Mouse (Mus musculus): Measurements from ENCODE around the gene Fam167b. TPM values are rescaled to one million over a fixed set of nuclear protein-coding genes. Genes with fewer than 3 reads are reported as not detected.
"Not testable (repeated sequence)": the region's sequence is repeated elsewhere in the genome, so short reads cannot be mapped to it uniquely, and the experiment has no call there.

The Fam167b gene
- polyA plus RNA-seq, 1 experiment from 2014 or later = 2.9 TPM

- no peak overlapping the region for H3K27ac ChIP-seq (ENCODE audit: low read length)
- 86% methylated on average over 2 of the region's 2 CpGs for WGBS
Observed at GRCm38 (mm10) chr4:129549306-129549705, 29.0 kb downstream of the Fam167b start.

DNA sequence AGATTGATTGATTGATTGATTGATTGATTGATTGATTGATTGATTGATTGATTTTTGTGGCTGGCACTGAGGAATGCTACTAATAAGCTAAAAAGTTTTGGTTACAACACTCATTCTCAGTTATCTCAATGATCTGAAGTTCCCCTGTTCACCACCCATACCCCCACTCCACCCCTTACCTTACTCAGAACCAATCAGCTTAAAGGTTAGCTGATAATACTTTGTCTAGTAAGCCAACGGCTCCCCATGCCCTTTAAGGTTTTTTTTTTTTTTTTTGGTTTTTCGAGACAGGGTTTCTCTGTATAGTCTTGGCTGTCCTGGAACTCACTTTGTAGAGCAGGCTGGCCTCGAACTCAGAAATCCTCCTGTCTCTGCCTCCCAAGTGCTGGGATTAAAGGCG, 30.7 kb downstream of the Fam167b start:
- H3K9ac ChIP-seq (replicated peaks; ENCODE audit: low read depth, low read length); H3K27ac ChIP-seq (ENCODE audit: low read length); H3K27me3 ChIP-seq (ENCODE audit: control insufficient read depth, insufficient read depth, low read length); H3K4me1 ChIP-seq (ENCODE audit: control insufficient read depth, insufficient read depth, low read length); ATAC-seq (ENCODE audit: insufficient number of reproducible peaks, insufficient read depth, low FRiP score, low read depth); H3K36me3 ChIP-seq (ENCODE audit: control insufficient read depth, insufficient read depth, low read length); H3K4me3 ChIP-seq (ENCODE audit: low read depth, low read length); H3K9me3 ChIP-seq (ENCODE audit: control insufficient read depth, low read depth, low read length); H3K4me2 ChIP-seq (replicated peaks; ENCODE audit: low read depth, low read length): not testable (repeated sequence)
- WGBS = 86% methylated on average over 4 of the region's 4 CpGs

More at GRCm38 (mm10) chr4:129549306-129549705, 29.0 kb downstream of the Fam167b start:
- no peak for ATAC-seq (ENCODE audit: insufficient number of reproducible peaks, insufficient read depth, low FRiP score, low read depth)
- Histone ChIP-seq H3K4me2 (replicated peaks; ENCODE audit: low read depth, low read length) (no peak overlapping the region), H3K36me3 (ENCODE audit: control insufficient read depth, insufficient read depth, low read length) (no peaks in the 10 kb centered on the region), H3K9me3 (ENCODE audit: control insufficient read depth, low read depth, low read length) (no peaks in the 10 kb centered on the region), H3K4me3 (ENCODE audit: low read depth, low read length) (no peak overlapping the region), H3K4me1 (ENCODE audit: control insufficient read depth, insufficient read depth, low read length) (no peaks in the 10 kb centered on the region), H3K9ac (replicated peaks; ENCODE audit: low read depth, low read length) (no peak overlapping the region), H3K27me3 (ENCODE audit: control insufficient read depth, insufficient read depth, low read length) (no peaks in the 10 kb centered on the region)

GRCm38 (mm10) chr4:129544106-129544505, 34.2 kb downstream of the Fam167b start:
- Histone ChIP-seq H3K4me3 (ENCODE audit: low read depth, low read length) (no peak overlapping the region), H3K4me1 (ENCODE audit: control insufficient read depth, insufficient read depth, low read length) (peaks cover 9% of the 10 kb centered on the region), H3K9ac (replicated peaks; ENCODE audit: low read depth, low read length) (no peak overlapping the region), H3K27ac (ENCODE audit: low read length) (no peak overlapping the region), H3K27me3 (ENCODE audit: control insufficient read depth, insufficient read depth, low read length) (no peaks in the 10 kb centered on the region), H3K9me3 (ENCODE audit: control insufficient read depth, low read depth, low read length) (no peaks in the 10 kb centered on the region), H3K4me2 (replicated peaks; ENCODE audit: low read depth, low read length) (no peak overlapping the region), H3K36me3 (ENCODE audit: control insufficient read depth, insufficient read depth, low read length) (no peaks in the 10 kb centered on the region; the same call in 1 of the 2 replicates)
- WGBS = 82% methylated on average over 4 of the region's 4 CpGs
- no peak for ATAC-seq (ENCODE audit: insufficient number of reproducible peaks, insufficient read depth, low FRiP score, low read depth)

DNA sequence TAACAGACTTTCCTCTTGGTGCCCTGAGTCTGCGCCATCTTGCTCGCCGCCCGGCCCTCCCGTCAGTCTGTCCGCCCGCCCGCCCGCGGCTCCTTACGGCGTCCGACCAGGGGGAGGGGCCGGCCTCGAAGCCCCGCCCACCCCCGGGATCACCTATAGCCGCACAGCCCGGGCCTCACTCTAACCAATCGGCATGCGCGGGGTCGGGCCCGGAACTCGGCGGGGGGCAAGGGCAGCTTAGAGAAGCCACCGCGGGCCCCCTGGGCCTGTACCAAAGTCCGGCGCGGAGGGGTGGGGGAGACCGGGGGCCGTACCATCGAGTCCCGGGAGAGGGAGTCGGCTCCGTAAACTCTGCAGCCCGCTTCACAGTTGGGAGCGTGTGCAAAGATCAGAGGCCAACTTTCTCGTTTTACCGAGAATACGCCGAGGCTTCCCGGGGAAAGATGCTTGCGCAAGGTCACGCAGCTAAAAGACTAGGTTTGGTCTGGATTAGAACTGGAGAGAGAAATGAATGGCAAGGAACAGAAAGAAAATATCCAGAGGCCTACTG, 35.7 kb downstream of the Fam167b start, which contains the start of gene Hdac1:
TSS of gene Hdac1 (minus strand) at position 122 of the 550 bp plus-strand sequence.
- Histone ChIP-seq H3K4me3 (ENCODE audit: low read depth, low read length) (peak within 1 kb of the TSS; percentile 94), H3K9ac (replicated peaks; ENCODE audit: low read depth, low read length) (peak within 1 kb of the TSS; percentile 84), H3K27ac (ENCODE audit: low read length) (peak within 1 kb of the TSS; percentile 70), H3K9me3 (ENCODE audit: control insufficient read depth, low read depth, low read length) (no peaks in the 10 kb centered on the region), H3K4me2 (replicated peaks; ENCODE audit: low read depth, low read length) (peak within 1 kb of the TSS; percentile 83), H3K4me1 (ENCODE audit: control insufficient read depth, insufficient read depth, low read length) (peaks cover 9% of the 10 kb centered on the region), H3K36me3 (ENCODE audit: control insufficient read depth, insufficient read depth, low read length) (no peaks in the 10 kb centered on the region; the same call in 1 of the 2 replicates), H3K27me3 (ENCODE audit: control insufficient read depth, insufficient read depth, low read length) (no peaks in the 10 kb centered on the region)
- peak; percentile 100 for ATAC-seq (ENCODE audit: insufficient number of reproducible peaks, insufficient read depth, low FRiP score, low read depth)
- WGBS = 2% methylated on average over 44 of the region's 46 CpGs

DNA sequence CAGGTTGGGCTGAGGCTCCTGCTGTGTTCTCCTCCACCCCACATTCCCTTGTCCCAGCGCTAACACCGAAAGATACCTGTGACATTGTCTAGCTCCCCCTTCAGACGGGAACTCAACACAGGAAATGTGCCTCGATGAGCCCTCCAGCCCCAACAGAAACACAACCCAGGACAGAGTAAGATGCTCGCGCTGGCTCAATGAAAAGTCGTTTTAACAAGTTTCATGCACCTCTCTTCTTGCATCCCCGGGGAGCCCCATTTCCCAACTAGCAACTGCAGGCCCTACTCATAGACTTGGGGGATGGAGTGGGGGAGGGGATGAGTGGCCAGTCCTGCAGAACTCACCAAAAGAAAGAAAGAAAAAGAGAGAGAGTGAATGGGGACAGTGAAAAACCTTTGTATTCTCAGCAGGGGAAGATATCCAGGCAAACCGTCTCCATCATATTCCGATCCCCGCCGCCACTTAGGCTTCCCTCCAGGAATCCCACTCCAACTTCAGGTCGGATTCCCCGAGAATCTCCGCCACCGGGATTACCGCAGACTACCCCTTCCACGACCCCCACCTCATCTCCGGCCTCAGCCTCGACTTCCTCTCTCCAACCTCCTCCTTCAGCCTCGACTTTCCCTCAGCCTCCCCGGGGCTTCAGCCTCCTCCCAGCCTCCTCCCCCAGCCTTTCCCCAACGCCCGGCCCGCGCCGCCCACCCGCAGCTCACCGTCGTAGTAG, 36.3 kb downstream of the Fam167b start:
- peaks cover 9% of the 10 kb centered on the region for H3K4me1 ChIP-seq (ENCODE audit: control insufficient read depth, insufficient read depth, low read length)
- H3K27ac ChIP-seq (ENCODE audit: low read length) = peak overlapping the region; percentile 70
- no peak for ATAC-seq (ENCODE audit: insufficient number of reproducible peaks, insufficient read depth, low FRiP score, low read depth)
- no peaks in the 10 kb centered on the region for H3K27me3 ChIP-seq (ENCODE audit: control insufficient read depth, insufficient read depth, low read length)
- peak overlapping the region; percentile 83 for H3K4me2 ChIP-seq (replicated peaks; ENCODE audit: low read depth, low read length)
- H3K9me3 ChIP-seq (ENCODE audit: control insufficient read depth, low read depth, low read length) = no peaks in the 10 kb centered on the region
- H3K9ac ChIP-seq (replicated peaks; ENCODE audit: low read depth, low read length) = peak overlapping the region; percentile 84
- H3K36me3 ChIP-seq (ENCODE audit: control insufficient read depth, insufficient read depth, low read length) = no peaks in the 10 kb centered on the region; the same call in 1 of the 2 replicates
- under 1% methylated on average over 30 of the region's 30 CpGs for WGBS
- H3K4me3 ChIP-seq (ENCODE audit: low read depth, low read length) = peak overlapping the region; percentile 94

DNA sequence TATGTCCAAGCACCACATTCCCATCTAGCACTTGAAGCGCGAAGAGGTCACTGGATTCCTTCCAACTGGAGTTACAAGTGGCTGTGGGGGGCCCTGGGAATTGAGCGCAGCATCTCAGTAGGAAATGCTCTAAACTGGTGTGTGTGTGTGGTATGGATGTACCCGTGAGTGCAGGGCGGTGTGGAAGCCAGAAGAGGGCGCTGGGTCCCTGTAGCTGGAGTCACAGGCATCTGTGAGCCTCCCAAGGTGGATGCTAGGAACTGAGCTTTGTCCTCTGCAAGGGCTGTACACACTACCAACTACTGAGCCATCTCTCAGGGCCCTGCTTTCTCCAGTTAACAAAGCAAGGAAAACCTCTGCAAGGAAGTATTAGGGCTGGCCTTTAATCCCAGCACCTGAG, 38.3 kb downstream of the Fam167b start:
- peaks cover 4% of the 10 kb centered on the region; the same call in 1 of the 2 replicates for H3K36me3 ChIP-seq (ENCODE audit: control insufficient read depth, insufficient read depth, low read length)
- no peak overlapping the region for H3K4me3 ChIP-seq (ENCODE audit: low read depth, low read length)
- WGBS = 92% methylated on average over 6 of the region's 6 CpGs
- H3K9me3 ChIP-seq (ENCODE audit: control insufficient read depth, low read depth, low read length) = no peaks in the 10 kb centered on the region
- H3K27me3 ChIP-seq (ENCODE audit: control insufficient read depth, insufficient read depth, low read length) = no peaks in the 10 kb centered on the region
- H3K4me2 ChIP-seq (replicated peaks; ENCODE audit: low read depth, low read length) = no peak overlapping the region
- H3K4me1 ChIP-seq (ENCODE audit: control insufficient read depth, insufficient read depth, low read length) = peaks cover 9% of the 10 kb centered on the region
- ATAC-seq (ENCODE audit: insufficient number of reproducible peaks, insufficient read depth, low FRiP score, low read depth) = no peak
- no peak overlapping the region for H3K27ac ChIP-seq (ENCODE audit: low read length)
- H3K9ac ChIP-seq (replicated peaks; ENCODE audit: low read depth, low read length) = no peak overlapping the region

- H3K9ac ChIP-seq (replicated peaks; ENCODE audit: low read depth, low read length); H3K4me1 ChIP-seq (ENCODE audit: control insufficient read depth, insufficient read depth, low read length); H3K27me3 ChIP-seq (ENCODE audit: control insufficient read depth, insufficient read depth, low read length); H3K4me2 ChIP-seq (replicated peaks; ENCODE audit: low read depth, low read length); ATAC-seq (ENCODE audit: insufficient number of reproducible peaks, insufficient read depth, low FRiP score, low read depth); H3K27ac ChIP-seq (ENCODE audit: low read length); H3K9me3 ChIP-seq (ENCODE audit: control insufficient read depth, low read depth, low read length); H3K4me3 ChIP-seq (ENCODE audit: low read depth, low read length): not testable (repeated sequence)
- H3K36me3 ChIP-seq (ENCODE audit: control insufficient read depth, insufficient read depth, low read length) = peaks cover 56% of the 10 kb centered on the region
- 96% methylated on average over 5 of the region's 6 CpGs for WGBS
Observed at GRCm38 (mm10) chr4:129528901-129529300, 49.4 kb downstream of the Fam167b start.
